ENCODE assay signal across 19 mouse cellular contexts in genomic region chr19:58243604-58244003, GRCm38 (mm10).
A peak's percentile ranks its signal among the peaks of the same experiment; 100 is the strongest.
DNase-seq lines count a peak whose midpoint lies in the region; ATAC-seq lines count a peak whose summit lies in the region.
"Had no signal": no experiment of that assay in that cellular context is flagged by ENCODE, and none has a peak within 500 bp of the region (broad histone marks: within the 10 kb centered on the region; RNA-seq: fewer than 3 reads in every experiment).

No protein-coding gene starts in this region.

- WGBS in intestine, embryonic 16.5 days: 41% methylated on average over 1 of the region's 1 CpGs
- WGBS in liver, embryonic 16.5 days (ENCODE audit: insufficient replicate concordance): 10% methylated on average over 1 of the region's 1 CpGs

- DNase-seq in spleen, postnatal 36 days (ENCODE audit: low spot score in 2 of 2): peak; percentile 6 to 16
- DNase-seq in spleen, adult 12 weeks (ENCODE audit: low spot score): no peak
- DNase-seq in lung, postnatal 10 days: no peak
- DNase-seq in cerebellum, postnatal 4 days (ENCODE audit: low spot score in 2 of 2): no peak
- no peak for DNase-seq in left cerebral cortex, postnatal 14 days (ENCODE audit: low spot score in 2 of 2)
- DNase-seq: adrenal gland, postnatal 36 days; cerebellum, postnatal 14 days; gastrocnemius, postnatal 36 days; heart, postnatal 10 days; kidney, adult 9 months; layer of hippocampus, postnatal 36 days; left cerebral cortex, postnatal 4 days; thymus, postnatal 25 days had no signal

- no peak overlapping the region for H3K27ac ChIP-seq in intestine, embryonic 16.5 days (ENCODE audit: low read length)
- H3K27ac ChIP-seq in liver, embryonic 16.5 days (ENCODE audit: low read length): no peak overlapping the region
- H3K27ac ChIP-seq: hindbrain, embryonic 14.5 days; midbrain, embryonic 12.5 days had no signal

- H3K36me3 ChIP-seq in intestine, embryonic 16.5 days (ENCODE audit: control insufficient read depth, insufficient read depth, low read length): no peaks in the 10 kb centered on the region
- H3K36me3 ChIP-seq in liver, embryonic 16.5 days (ENCODE audit: control insufficient read depth, insufficient read depth): no peaks in the 10 kb centered on the region
- H3K36me3 ChIP-seq: embryonic facial prominence, embryonic 10.5 days; midbrain, embryonic 12.5 days had no signal

- ATAC-seq in intestine, embryonic 16.5 days: peak; percentile 94
- 0 out of 2 replicates have a peak, but pooled peaks have one; percentile 39 for ATAC-seq in liver, embryonic 16.5 days (ENCODE audit: low read depth)
- ATAC-seq: lung, postnatal 0 days had no signal

- peaks cover 9% of the 10 kb centered on the region for H3K4me1 ChIP-seq in intestine, embryonic 16.5 days (ENCODE audit: control insufficient read depth, insufficient read depth, low read length)
- no peaks in the 10 kb centered on the region for H3K4me1 ChIP-seq in liver, embryonic 16.5 days (ENCODE audit: control insufficient read depth, low read depth, low read length)

- no peak overlapping the region for H3K4me2 ChIP-seq in intestine, embryonic 16.5 days (ENCODE audit: low read depth, low read length)
- H3K4me2 ChIP-seq in liver, embryonic 16.5 days (ENCODE audit: low read depth, low read length): no peak overlapping the region
- H3K4me2 ChIP-seq: hindbrain, embryonic 14.5 days; midbrain, embryonic 12.5 days had no signal

- no peak overlapping the region for H3K4me3 ChIP-seq in intestine, embryonic 16.5 days (ENCODE audit: low read length)
- H3K4me3 ChIP-seq in liver, embryonic 16.5 days (ENCODE audit: low read depth, low read length): no peak overlapping the region
- H3K4me3 ChIP-seq: embryonic facial prominence, embryonic 10.5 days; midbrain, embryonic 12.5 days had no signal

- H3K9ac ChIP-seq in intestine, embryonic 16.5 days (ENCODE audit: low read depth, low read length): no peak overlapping the region
- no peak overlapping the region for H3K9ac ChIP-seq in liver, embryonic 16.5 days (ENCODE audit: low read depth, low read length)
- H3K9ac ChIP-seq: hindbrain, embryonic 14.5 days; midbrain, embryonic 12.5 days had no signal

- no peaks in the 10 kb centered on the region for H3K9me3 ChIP-seq in intestine, embryonic 16.5 days (ENCODE audit: control insufficient read depth, low read length)
- no peaks in the 10 kb centered on the region for H3K9me3 ChIP-seq in liver, embryonic 16.5 days (replicated peaks; ENCODE audit: control insufficient read depth, low read length)
- H3K9me3 ChIP-seq: embryonic facial prominence, embryonic 10.5 days; midbrain, embryonic 12.5 days had no signal

- intact Hi-C loops in left cerebral cortex, postnatal 14 days (cut with DNase I): no loop called here

- H3K27me3 ChIP-seq in intestine, embryonic 16.5 days (replicated peaks; ENCODE audit: control insufficient read depth, insufficient read depth, low read length): no peaks in the 10 kb centered on the region
- H3K27me3 ChIP-seq in liver, embryonic 16.5 days (ENCODE audit: control insufficient read depth, insufficient read depth, low read depth, low read length): no peaks in the 10 kb centered on the region
- H3K27me3 ChIP-seq: midbrain, embryonic 12.5 days had no signal

Comparison
In these comparisons a context has a peak if more than half of its experiments do, and no peak if none do; other contexts are left out.
1. DNase-seq: peak in spleen, postnatal 36 days (2 of 2); none in spleen, adult 12 weeks (single experiment), lung, postnatal 10 days (single experiment), cerebellum, postnatal 4 days (0 of 2) and left cerebral cortex, postnatal 14 days (0 of 2).